Mouse (Mus musculus) midbrain, embryonic 11.5 days (tissue): ENCODE data around the gene Tmem163. TPM values are rescaled to one million over a fixed set of nuclear protein-coding genes. Genes with fewer than 3 reads are reported as not detected.

ENCODE experiments used
- ATAC-seq: fragments of 200-750 bp; cut with Nextera tagmentation; 2 replicates; pipeline ENCODE4 v1.8.0; 2017; ENCODE audit warnings: moderate TSS enrichment, moderate library complexity; ENCODE audit not compliant: low FRiP score
- DNase-seq: peaks from one replicate; pipeline ENCODE4 v3.0.0; 2015; ENCODE audit warnings: low spot score; ENCODE audit errors: missing footprints
- H3K27ac ChIP-seq: fragments of 300-500 bp; sonication (generic); 2 replicates; pipeline ENCODE4 v1.5.1; 2014; ENCODE audit warnings: low read depth, low read length
- H3K27me3 ChIP-seq: fragments of 300-500 bp; sonication (generic); 2 replicates; pipeline ENCODE4 v1.6.1; 2014; ENCODE audit warnings: mild to moderate bottlenecking, low read length, moderate library complexity, mixed read lengths; ENCODE audit not compliant: control insufficient read depth, insufficient read depth
- H3K36me3 ChIP-seq: fragments of 300-500 bp; sonication (generic); 2 replicates; pipeline ENCODE4 v1.6.1; 2014; ENCODE audit warnings: mild to moderate bottlenecking, low read length, moderate library complexity, mixed read lengths; ENCODE audit not compliant: control insufficient read depth, insufficient read depth
- H3K4me1 ChIP-seq: fragments of 300-500 bp; sonication (generic); 2 replicates; pipeline ENCODE4 v1.6.1; 2014; ENCODE audit warnings: low read length; ENCODE audit not compliant: control insufficient read depth, insufficient read depth
- H3K4me2 ChIP-seq: fragments of 300-500 bp; sonication (generic); 2 replicates; pipeline ENCODE4 v1.6.1; 2014; ENCODE audit warnings: mild to moderate bottlenecking, moderate library complexity
- H3K4me3 ChIP-seq: fragments of 300-500 bp; sonication (generic); 2 replicates; pipeline ENCODE4 v1.5.1; 2014; ENCODE audit warnings: low read depth, low read length
- H3K9ac ChIP-seq: fragments of 300-500 bp; sonication (generic); 2 replicates; pipeline ENCODE4 v1.6.1; 2014; ENCODE audit warnings: low read length
- H3K9me3 ChIP-seq: fragments of 300-500 bp; sonication (generic); 2 replicates; pipeline ENCODE4 v1.6.1; 2016; ENCODE audit warnings: low read length; ENCODE audit not compliant: control insufficient read depth
- WGBS: fragments of 180-500 bp; shearing (Covaris S2); extraction: QIAGEN DNeasy Blood & Tissue Kit; methylation state at CpG from one replicate; pipeline ENCODE4 v1.1.7; 2014; 5-methylcytosine and 5-hydroxymethylcytosine counted together
- polyA plus RNA-seq: library from polyadenylated mRNA; unstranded; fragments of >200 nt; fragmentation: Nextera tagmentation; extraction: Ambion mirVana; gene quantifications from 2 replicates; pipeline ENCODE4 v1.2.1, GENCODE M21; 2014

Tmem163 gene
- polyA plus RNA-seq, 1 experiment from 2014 or later: 43.1 TPM

GRCm38 (mm10) chr1:127530849-127531580, 148.3 kb downstream of the Tmem163 start:
- 42% methylated on average over 14 of the region's 14 CpGs for WGBS
- DNase-seq: peak; percentile 89
- Histone ChIP-seq H3K9me3 (no peaks in the 10 kb centered on the region), H3K9ac (no peak overlapping the region), H3K4me3 (no peak overlapping the region), H3K36me3 (no peaks in the 10 kb centered on the region), H3K4me1 (peaks cover 6% of the 10 kb centered on the region), H3K27ac (peak overlapping the region; percentile 62), H3K27me3 (no peaks in the 10 kb centered on the region), H3K4me2 (no peak overlapping the region)
- peak; percentile 88 for ATAC-seq

- Histone ChIP-seq H3K9ac (no peak overlapping the region), H3K4me1 (no peaks in the 10 kb centered on the region), H3K4me3 (no peak overlapping the region), H3K27me3 (no peaks in the 10 kb centered on the region), H3K27ac (no peak overlapping the region), H3K4me2 (no peak overlapping the region), H3K9me3 (no peaks in the 10 kb centered on the region), H3K36me3 (no peaks in the 10 kb centered on the region)
- ATAC-seq (no peak), DNase-seq (no peak)
- 89% methylated on average over 8 of the region's 8 CpGs for WGBS
Observed at GRCm38 (mm10) chr1:127523364-127523763, 156.0 kb downstream of the Tmem163 start.

- ATAC-seq (no peak), DNase-seq (peak; percentile 61)
- H3K27me3 ChIP-seq: no peaks in the 10 kb centered on the region
- no peaks in the 10 kb centered on the region for H3K36me3 ChIP-seq
- H3K4me2 ChIP-seq: no peak overlapping the region
- H3K9me3 ChIP-seq: no peaks in the 10 kb centered on the region; the same call in 1 of the 2 replicates
- H3K4me3 ChIP-seq: no peak overlapping the region
- WGBS: 97% methylated on average over 10 of the region's 10 CpGs
- H3K4me1 ChIP-seq: no peaks in the 10 kb centered on the region
- H3K27ac ChIP-seq: no peak overlapping the region
- no peak overlapping the region for H3K9ac ChIP-seq
Observed at GRCm38 (mm10) chr1:127514888-127515287, 164.5 kb downstream of the Tmem163 start.

GRCm38 (mm10) chr1:127514479-127514878, 164.9 kb downstream of the Tmem163 start:
- Histone ChIP-seq H3K4me2 (no peak overlapping the region), H3K4me1 (no peaks in the 10 kb centered on the region), H3K27ac (no peak overlapping the region), H3K4me3 (no peak overlapping the region), H3K9me3 (no peaks in the 10 kb centered on the region; the same call in 1 of the 2 replicates), H3K27me3 (no peaks in the 10 kb centered on the region), H3K36me3 (no peaks in the 10 kb centered on the region), H3K9ac (no peak overlapping the region)
- WGBS: 75% methylated on average over 3 of the region's 3 CpGs
- peak; percentile 23 for DNase-seq
- ATAC-seq: no peak

GRCm38 (mm10) chr1:127513664-127514063, 165.7 kb downstream of the Tmem163 start:
- no peak overlapping the region for H3K9ac ChIP-seq
- no peaks in the 10 kb centered on the region for H3K27me3 ChIP-seq
- no peak overlapping the region for H3K4me3 ChIP-seq
- no peaks in the 10 kb centered on the region for H3K36me3 ChIP-seq
- no peak overlapping the region for H3K4me2 ChIP-seq
- no peaks in the 10 kb centered on the region; the same call in 1 of the 2 replicates for H3K9me3 ChIP-seq
- peak; percentile 45 for DNase-seq
- no peak overlapping the region for H3K27ac ChIP-seq
- WGBS: 94% methylated on average over 3 of the region's 3 CpGs
- peaks cover 2% of the 10 kb centered on the region; the same call in 1 of the 2 replicates for H3K4me1 ChIP-seq
- no peak for ATAC-seq

- no peak for ATAC-seq
- H3K9ac ChIP-seq: no peak overlapping the region
- H3K4me3 ChIP-seq: no peak overlapping the region
- DNase-seq: no peak
- H3K36me3 ChIP-seq: no peaks in the 10 kb centered on the region
- no peaks in the 10 kb centered on the region for H3K27me3 ChIP-seq
- WGBS: 90% methylated on average over 8 of the region's 8 CpGs
- H3K9me3 ChIP-seq: no peaks in the 10 kb centered on the region; the same call in 1 of the 2 replicates
- no peak overlapping the region for H3K4me2 ChIP-seq
- no peak overlapping the region for H3K27ac ChIP-seq
- peaks cover 2% of the 10 kb centered on the region; the same call in 1 of the 2 replicates for H3K4me1 ChIP-seq
Observed at GRCm38 (mm10) chr1:127513140-127513539, 166.2 kb downstream of the Tmem163 start.

- no peak overlapping the region for H3K9ac ChIP-seq
Observed at GRCm38 (mm10) chr1:127512709-127513108, 166.6 kb downstream of the Tmem163 start.

GRCm38 (mm10) chr1:127511362-127511761, 168.0 kb downstream of the Tmem163 start:
- Histone ChIP-seq H3K9ac (no peak overlapping the region), H3K27me3 (no peaks in the 10 kb centered on the region), H3K9me3 (no peaks in the 10 kb centered on the region; the same call in 1 of the 2 replicates), H3K4me1 (peaks cover 5% of the 10 kb centered on the region), H3K27ac (no peak overlapping the region), H3K4me2 (no peak overlapping the region), H3K4me3 (no peak overlapping the region), H3K36me3 (no peaks in the 10 kb centered on the region)
- DNase-seq (peak; percentile 47), ATAC-seq (no peak)
- WGBS: 93% methylated on average over 6 of the region's 6 CpGs

More at GRCm38 (mm10) chr1:127512709-127513108, 166.6 kb downstream of the Tmem163 start:
- no peak overlapping the region for H3K4me2 ChIP-seq
- H3K27ac ChIP-seq: no peak overlapping the region
- ATAC-seq (no peak), DNase-seq (peak; percentile 75)
- no peaks in the 10 kb centered on the region for H3K36me3 ChIP-seq
- H3K4me3 ChIP-seq: no peak overlapping the region
- H3K27me3 ChIP-seq: no peaks in the 10 kb centered on the region
- no peaks in the 10 kb centered on the region; the same call in 1 of the 2 replicates for H3K9me3 ChIP-seq
- H3K4me1 ChIP-seq: peaks cover 2% of the 10 kb centered on the region; the same call in 1 of the 2 replicates
- 88% methylated on average over 6 of the region's 6 CpGs for WGBS

- DNase-seq: peak; percentile 51
- WGBS: 79% methylated on average over 8 of the region's 8 CpGs
- ATAC-seq: no peak; the same call in 1 of the 2 replicates
- Histone ChIP-seq H3K9ac (no peak overlapping the region), H3K27me3 (no peaks in the 10 kb centered on the region), H3K27ac (no peak overlapping the region), H3K4me3 (no peak overlapping the region), H3K4me1 (peaks cover 5% of the 10 kb centered on the region), H3K9me3 (no peaks in the 10 kb centered on the region), H3K36me3 (no peaks in the 10 kb centered on the region), H3K4me2 (no peak overlapping the region)
Observed at GRCm38 (mm10) chr1:127508921-127509320, 170.4 kb downstream of the Tmem163 start.
